Mouse (Mus musculus) neural tube, embryonic 14.5 days (tissue): Measurements from ENCODE around the gene Atp6v0b. TPM values are rescaled to one million over a fixed set of nuclear protein-coding genes. Genes with fewer than 3 reads are reported as not detected.

Source experiments
- ATAC-seq: fragments of 200-750 bp; cut with Nextera tagmentation; 2 replicates; pipeline ENCODE4 v1.8.0; 2017; ENCODE audit warnings: low read depth, mild to moderate bottlenecking, moderate TSS enrichment, moderate library complexity
- H3K27ac ChIP-seq: fragments of 300-500 bp; sonication (generic); 2 replicates; pipeline ENCODE4 v1.5.1; 2014; ENCODE audit warnings: low read depth, mild to moderate bottlenecking, control low read depth, low read length, moderate library complexity, mixed read lengths
- H3K27me3 ChIP-seq: fragments of 300-500 bp; sonication (generic); 2 replicates; pipeline ENCODE4 v1.6.1; 2014; ENCODE audit warnings: low read length; ENCODE audit not compliant: control insufficient read depth, insufficient read depth
- H3K36me3 ChIP-seq: fragments of 300-500 bp; sonication (generic); 2 replicates; pipeline ENCODE4 v1.6.1; 2014; ENCODE audit warnings: low read length, mixed read lengths; ENCODE audit not compliant: control insufficient read depth, insufficient read depth
- H3K4me1 ChIP-seq: fragments of 300-500 bp; sonication (generic); 2 replicates; pipeline ENCODE4 v1.6.1; 2014; ENCODE audit warnings: low read length; ENCODE audit not compliant: control insufficient read depth, insufficient read depth
- H3K4me2 ChIP-seq: fragments of 300-500 bp; sonication (generic); 2 replicates; pipeline ENCODE4 v1.6.1; 2014; ENCODE audit warnings: mild to moderate bottlenecking, low read depth, low read length, control low read depth
- H3K4me3 ChIP-seq: fragments of 300-500 bp; sonication (generic); 2 replicates; pipeline ENCODE4 v1.5.1; 2014; ENCODE audit warnings: low read depth, low read length, control low read depth, mixed read lengths
- H3K9ac ChIP-seq: fragments of 300-500 bp; sonication (generic); replicated peaks from 2 replicates; pipeline ENCODE4 v1.6.1; 2014; ENCODE audit warnings: low read depth, mild to moderate bottlenecking, control low read depth, low read length, mixed read lengths
- H3K9me3 ChIP-seq: fragments of 300-500 bp; sonication (generic); 2 replicates; pipeline ENCODE4 v1.6.1; 2016; ENCODE audit warnings: low read length; ENCODE audit not compliant: control insufficient read depth
- WGBS: fragments of 180-500 bp; shearing (Covaris S2); extraction: QIAGEN DNeasy Blood & Tissue Kit; methylation state at CpG from one replicate; pipeline ENCODE4 v1.1.7; 2014; 5-methylcytosine and 5-hydroxymethylcytosine counted together
- polyA plus RNA-seq: library from polyadenylated mRNA; unstranded; fragments of >200 nt; fragmentation: Nextera tagmentation; extraction: Ambion mirVana; gene quantifications from 2 replicates; pipeline ENCODE4 v1.2.1, GENCODE M21; 2014

Atp6v0b gene
- polyA plus RNA-seq, 1 experiment from 2014 or later = 652 TPM

- no peak for ATAC-seq
These were observed 28.3 kb downstream of the Atp6v0b start for GRCm38 (mm10) chr4:117858794-117859193.

GRCm38 (mm10) chr4:117855146-117855545 is 32.0 kb downstream of the Atp6v0b start:
- H3K27ac ChIP-seq = peak overlapping the region; percentile 66
- H3K4me1 ChIP-seq = peaks cover 14% of the 10 kb centered on the region
- no peak overlapping the region for H3K4me2 ChIP-seq
- 65% methylated on average over 9 of the region's 9 CpGs for whole genome bisulfite sequencing
- no peaks in the 10 kb centered on the region for H3K9me3 ChIP-seq
- H3K9ac ChIP-seq = no peak overlapping the region
- H3K36me3 ChIP-seq = no peaks in the 10 kb centered on the region
- no peaks in the 10 kb centered on the region for H3K27me3 ChIP-seq
- peak; percentile 45; the same call in 1 of the 2 replicates for ATAC-seq
- no peak overlapping the region for H3K4me3 ChIP-seq

More at GRCm38 (mm10) chr4:117858794-117859193, 28.3 kb downstream of the Atp6v0b start:
- peaks cover 10% of the 10 kb centered on the region; the same call in 1 of the 2 replicates for H3K4me1 ChIP-seq
- no peak overlapping the region for H3K4me3 ChIP-seq
- H3K27ac ChIP-seq = no peak overlapping the region
- H3K36me3 ChIP-seq = no peaks in the 10 kb centered on the region
- WGBS = 56% methylated on average over 3 of the region's 3 CpGs
- H3K27me3 ChIP-seq = no peaks in the 10 kb centered on the region
- H3K9me3 ChIP-seq = no peaks in the 10 kb centered on the region
- no peak overlapping the region for H3K4me2 ChIP-seq
- H3K9ac ChIP-seq = no peak overlapping the region

- Histone ChIP-seq H3K4me1 (peaks cover 14% of the 10 kb centered on the region), H3K4me2 (no peak overlapping the region), H3K4me3 (no peak overlapping the region), H3K9me3 (no peaks in the 10 kb centered on the region), H3K9ac (no peak overlapping the region), H3K36me3 (no peaks in the 10 kb centered on the region), H3K27ac (no peak overlapping the region), H3K27me3 (no peaks in the 10 kb centered on the region)
- ATAC-seq = no peak
- 82% methylated on average over 10 of the region's 10 CpGs for WGBS
These were observed 34.8 kb downstream of the Atp6v0b start for GRCm38 (mm10) chr4:117852152-117852868.

GRCm38 (mm10) chr4:117850871-117851270 is 36.3 kb downstream of the Atp6v0b start:
- Histone ChIP-seq H3K27me3 (no peaks in the 10 kb centered on the region), H3K4me2 (no peak overlapping the region), H3K4me1 (peaks cover 14% of the 10 kb centered on the region), H3K36me3 (no peaks in the 10 kb centered on the region), H3K27ac (no peak overlapping the region), H3K4me3 (no peak overlapping the region), H3K9ac (no peak overlapping the region), H3K9me3 (no peaks in the 10 kb centered on the region)
- 76% methylated on average over 7 of the region's 7 CpGs for WGBS
- ATAC-seq = no peak

- no peaks in the 10 kb centered on the region for H3K36me3 ChIP-seq
- peak overlapping the region; percentile 9; the same call in 1 of the 2 replicates for H3K4me2 ChIP-seq
- no peaks in the 10 kb centered on the region for H3K27me3 ChIP-seq
- H3K4me3 ChIP-seq = no peak overlapping the region
- H3K9me3 ChIP-seq = no peaks in the 10 kb centered on the region
- WGBS = 74% methylated on average over 7 of the region's 7 CpGs
- H3K4me1 ChIP-seq = peaks cover 11% of the 10 kb centered on the region
- no peak overlapping the region for H3K9ac ChIP-seq
- no peak for ATAC-seq
- peak overlapping the region; percentile 45; the same call in 1 of the 2 replicates for H3K27ac ChIP-seq
These were observed 37.0 kb downstream of the Atp6v0b start for GRCm38 (mm10) chr4:117850176-117850575.

- Histone ChIP-seq H3K9ac (no peak overlapping the region), H3K36me3 (no peaks in the 10 kb centered on the region), H3K27ac (peak overlapping the region; percentile 66), H3K4me2 (0 out of 2 replicates have a peak overlapping the region, but pooled peaks have one; percentile 9), H3K27me3 (no peaks in the 10 kb centered on the region), H3K4me1 (peaks cover 8% of the 10 kb centered on the region), H3K9me3 (no peaks in the 10 kb centered on the region), H3K4me3 (no peak overlapping the region)
- 13% methylated on average over 4 of the region's 5 CpGs for WGBS
- ATAC-seq = peak; percentile 79
These were observed 37.6 kb downstream of the Atp6v0b start for GRCm38 (mm10) chr4:117849506-117849905.

- 37% methylated on average over 17 of the region's 17 CpGs for WGBS
- Histone ChIP-seq H3K9me3 (no peaks in the 10 kb centered on the region), H3K27me3 (no peaks in the 10 kb centered on the region), H3K9ac (peak overlapping the region; percentile 16; the same call in 1 of the 2 replicates), H3K36me3 (no peaks in the 10 kb centered on the region), H3K4me1 (peaks cover 8% of the 10 kb centered on the region), H3K4me3 (no peak overlapping the region), H3K27ac (peak overlapping the region; percentile 66), H3K4me2 (no peak overlapping the region)
- peak; percentile 39 for ATAC-seq
These were observed 38.1 kb downstream of the Atp6v0b start for GRCm38 (mm10) chr4:117849063-117849462.

GRCm38 (mm10) chr4:117847011-117847410 is 40.1 kb downstream of the Atp6v0b start:
- no peak overlapping the region for H3K4me2 ChIP-seq
- no peaks in the 10 kb centered on the region for H3K9me3 ChIP-seq
- H3K4me3 ChIP-seq = no peak overlapping the region
- H3K4me1 ChIP-seq = peaks cover 8% of the 10 kb centered on the region
- ATAC-seq = no peak; the same call in 1 of the 2 replicates
- H3K27me3 ChIP-seq = no peaks in the 10 kb centered on the region
- no peak overlapping the region for H3K9ac ChIP-seq
- no peaks in the 10 kb centered on the region for H3K36me3 ChIP-seq
- no peak overlapping the region; the same call in 1 of the 2 replicates for H3K27ac ChIP-seq
- WGBS = 3% methylated on average over 2 of the region's 2 CpGs

- no peaks in the 10 kb centered on the region for H3K27me3 ChIP-seq
- no peak overlapping the region for H3K9ac ChIP-seq
- H3K4me2 ChIP-seq = no peak overlapping the region
- H3K36me3 ChIP-seq = no peaks in the 10 kb centered on the region
- ATAC-seq = no peak
- H3K27ac ChIP-seq = no peak overlapping the region
- 96% methylated on average over 4 of the region's 4 CpGs for WGBS
- peaks cover 8% of the 10 kb centered on the region for H3K4me1 ChIP-seq
- H3K9me3 ChIP-seq = no peaks in the 10 kb centered on the region
- no peak overlapping the region for H3K4me3 ChIP-seq
These were observed 40.9 kb downstream of the Atp6v0b start for GRCm38 (mm10) chr4:117846261-117846660.
